Mouse (Mus musculus) ES-Bruce4 (cell line): ENCODE data around the gene Borcs8.

Experiments used
- CTCF ChIP-seq: IDR thresholded peaks from one replicate; pipeline ENCODE4 v1.8.1; 2011; ENCODE audit warnings: low read depth, low read length
- EP300 ChIP-seq: IDR thresholded peaks from 2 replicates; pipeline ENCODE4 v1.6.1; 2011; ENCODE audit warnings: low read depth, low read length; ENCODE audit not compliant: insufficient read depth
- POLR2A ChIP-seq: IDR thresholded peaks from one replicate; pipeline ENCODE4 v1.8.1; 2011; ENCODE audit warnings: low read length; ENCODE audit not compliant: insufficient read depth

- TF ChIP-seq POLR2A (no peak), CTCF (no peak), EP300 (no peak)
Measured at GRCm38 (mm10) chr8:70100241-70100640, 39.1 kb upstream of the Borcs8 start.
